Mouse (Mus musculus): ENCODE measurements around the gene Fam129a.

- TF ChIP-seq CTCF (IDR thresholded peaks at IDR 0.05; ENCODE audit: control insufficient read depth, insufficient read depth, insufficient read length) (no peak), MAX (IDR thresholded peaks at IDR 0.05) (no peak), CEBPB (IDR thresholded peaks at IDR 0.05; ENCODE audit: low read depth) (no peak), MYOG (IDR thresholded peaks at IDR 0.05; ENCODE audit: control insufficient read depth, extremely low read depth, insufficient read length) (no peak)
Measured at GRCm38 (mm10) chr1:151648099-151648498, 77.1 kb downstream of the Fam129a start.

Data from C2C12 (cell line).